Mouse (Mus musculus): Measurements from ENCODE around the gene Hbs1l.

DNA sequence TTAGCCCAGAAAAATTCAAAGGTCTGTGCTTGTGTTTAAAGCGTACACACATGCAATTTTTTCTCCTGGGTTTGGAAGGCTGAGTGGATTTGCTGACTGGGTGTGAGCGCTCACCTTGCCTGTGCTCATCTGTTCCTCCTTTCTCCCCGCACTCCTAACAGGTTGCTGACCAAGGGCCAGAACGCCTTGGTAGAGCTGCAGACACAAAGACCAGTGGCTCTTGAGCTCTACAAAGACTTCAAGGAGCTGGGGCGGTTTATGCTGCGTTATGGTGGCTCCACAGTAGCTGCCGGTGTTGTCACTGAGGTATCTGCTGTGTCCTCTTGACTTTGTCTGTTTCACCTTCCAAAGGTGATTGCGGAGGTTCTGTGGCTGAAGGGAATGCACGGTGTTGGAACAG lies 71.7 kb downstream of the Hbs1l start:
- TF ChIP-seq GATA1 (IDR thresholded peaks at IDR 0.05; ENCODE audit: borderline replicate concordance, low read length) (no peak), FLI1 (IDR thresholded peaks at IDR 0.05; ENCODE audit: low read length) (no peak)

All from megakaryocyte, embryonic 14.5 days (primary cell).